Comparison of ENCODE assay signal across 18 mouse cellular contexts in the genomic region with DNA sequence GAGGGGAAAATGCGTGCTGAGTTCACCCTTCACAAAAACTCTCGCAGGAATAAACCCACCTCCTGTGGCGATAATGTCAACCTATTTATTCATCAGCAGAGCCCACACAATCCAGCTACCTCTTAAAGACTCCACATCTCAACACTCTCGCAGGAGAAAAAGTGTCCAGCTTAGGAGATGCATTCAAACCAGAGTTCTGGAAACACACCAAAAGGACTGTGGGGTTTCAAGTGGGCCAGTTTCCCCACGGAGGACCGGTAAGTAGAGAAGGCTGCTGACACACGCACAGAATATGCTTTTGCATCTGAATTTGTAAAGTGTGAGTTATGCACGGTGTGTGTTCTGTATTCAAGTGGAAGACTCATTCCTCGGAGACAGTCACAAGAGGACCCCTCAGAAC.
DNase-seq lines count a peak whose midpoint lies in the region; ATAC-seq and TF ChIP-seq lines count a peak whose summit lies in the region.
"Had no signal": no experiment of that assay in that cellular context is flagged by ENCODE, and none has a peak within 500 bp of the region (broad histone marks: within the 10 kb centered on the region; RNA-seq: fewer than 3 reads in every experiment).

No protein-coding gene starts in this region.

- H3K4me3 ChIP-seq in forebrain, embryonic 14.5 days (ENCODE audit: low read depth, low read length), result no peak overlapping the region
- H3K4me3 ChIP-seq in forebrain, embryonic 10.5 days, result no peak overlapping the region
- no peak overlapping the region for H3K4me3 ChIP-seq in midbrain, embryonic 13.5 days (replicated peaks)
- H3K4me3 ChIP-seq in midbrain, embryonic 11.5 days (ENCODE audit: low read depth, low read length), result no peak overlapping the region
- H3K4me3 ChIP-seq: embryonic facial prominence, embryonic 12.5 days; forebrain, embryonic 12.5 days; heart, embryonic 10.5 days; hindbrain, embryonic 13.5 days had no signal

- ATAC-seq in forebrain, embryonic 14.5 days, result no peak
- peak; percentile 58; the same call in 1 of the 2 replicates for ATAC-seq in midbrain, embryonic 13.5 days
- ATAC-seq in midbrain, embryonic 11.5 days (ENCODE audit: low FRiP score), result no peak
- ATAC-seq: hindbrain, postnatal 0 days had no signal

- no peaks in the 10 kb centered on the region for H3K4me1 ChIP-seq in forebrain, embryonic 14.5 days (ENCODE audit: control insufficient read depth, insufficient read depth, low read length)
- H3K4me1 ChIP-seq in forebrain, embryonic 10.5 days, result no peaks in the 10 kb centered on the region
- H3K4me1 ChIP-seq in midbrain, embryonic 13.5 days (replicated peaks), result peaks cover 6% of the 10 kb centered on the region; the same call in 1 of the 2 replicates
- no peaks in the 10 kb centered on the region for H3K4me1 ChIP-seq in midbrain, embryonic 11.5 days (ENCODE audit: control insufficient read depth, insufficient read depth, low read length)
- H3K4me1 ChIP-seq: embryonic facial prominence, embryonic 12.5 days; forebrain, embryonic 12.5 days; heart, embryonic 10.5 days; hindbrain, embryonic 13.5 days had no signal

- WGBS in forebrain, embryonic 14.5 days, result 68% methylated on average over 9 of the region's 9 CpGs
- 85% methylated on average over 9 of the region's 9 CpGs for WGBS in forebrain, embryonic 10.5 days
- 69% methylated on average over 9 of the region's 9 CpGs for WGBS in midbrain, embryonic 13.5 days
- WGBS in midbrain, embryonic 11.5 days, result 79% methylated on average over 9 of the region's 9 CpGs

- TF ChIP-seq POLR2A in brain, embryonic 14.5 days (IDR thresholded peaks at IDR 0.05; ENCODE audit: borderline replicate concordance, extremely low read depth, insufficient read depth, insufficient read length, poor library complexity, severe bottlenecking), result no peak

- H3K27me3 ChIP-seq in forebrain, embryonic 14.5 days (replicated peaks; ENCODE audit: control insufficient read depth, insufficient read depth, low read length), result no peaks in the 10 kb centered on the region
- H3K27me3 ChIP-seq in forebrain, embryonic 10.5 days (ENCODE audit: poor library complexity, severe bottlenecking), result no peaks in the 10 kb centered on the region
- no peaks in the 10 kb centered on the region for H3K27me3 ChIP-seq in midbrain, embryonic 13.5 days
- H3K27me3 ChIP-seq in midbrain, embryonic 11.5 days (ENCODE audit: control insufficient read depth, insufficient read depth, low read length), result no peaks in the 10 kb centered on the region; the same call in 1 of the 2 replicates
- H3K27me3 ChIP-seq: embryonic facial prominence, embryonic 12.5 days; forebrain, embryonic 12.5 days; hindbrain, embryonic 13.5 days had no signal

- peak; percentile 25 for DNase-seq in forebrain, embryonic 14.5 days (ENCODE audit: low spot score)
- no peak for DNase-seq in forebrain, embryonic 10.5 days (ENCODE audit: extremely low spot score, low spot score)
- no peak for DNase-seq in midbrain, embryonic 11.5 days (ENCODE audit: low spot score, missing footprints)
- peak; percentile 58 for DNase-seq in brain, embryonic 14.5 days (ENCODE audit: low read depth)
- DNase-seq in cerebellum, adult 18-20 months, result no peak
- no peak for DNase-seq in cerebellum, postnatal 14 days
- DNase-seq: adrenal gland, postnatal 10 days; cerebellum, adult 2 months; cerebellum, postnatal 25 days; gastrocnemius, postnatal 36 days; heart, adult 18-20 months; heart, postnatal 10 days had no signal

- H3K9me3 ChIP-seq in forebrain, embryonic 14.5 days (replicated peaks; ENCODE audit: control insufficient read depth, low read length), result no peaks in the 10 kb centered on the region
- peaks cover 16% of the 10 kb centered on the region for H3K9me3 ChIP-seq in forebrain, embryonic 10.5 days
- 0 out of 2 replicates have a peak, but pooled peaks cover 6% of the 10 kb centered on the region for H3K9me3 ChIP-seq in midbrain, embryonic 13.5 days
- no peaks in the 10 kb centered on the region for H3K9me3 ChIP-seq in midbrain, embryonic 11.5 days (ENCODE audit: control insufficient read depth, low read length)
- H3K9me3 ChIP-seq: embryonic facial prominence, embryonic 12.5 days; heart, embryonic 10.5 days; hindbrain, embryonic 13.5 days had no signal

- no peak overlapping the region for H3K9ac ChIP-seq in forebrain, embryonic 14.5 days (ENCODE audit: low read length)
- no peak overlapping the region for H3K9ac ChIP-seq in midbrain, embryonic 13.5 days (replicated peaks)
- H3K9ac ChIP-seq in midbrain, embryonic 11.5 days (ENCODE audit: low read length), result no peak overlapping the region
- H3K9ac ChIP-seq: embryonic facial prominence, embryonic 12.5 days; forebrain, embryonic 12.5 days; hindbrain, embryonic 13.5 days had no signal

- H3K4me2 ChIP-seq in forebrain, embryonic 14.5 days (ENCODE audit: low read length), result no peak overlapping the region
- no peak overlapping the region for H3K4me2 ChIP-seq in midbrain, embryonic 13.5 days (replicated peaks)
- no peak overlapping the region for H3K4me2 ChIP-seq in midbrain, embryonic 11.5 days
- H3K4me2 ChIP-seq: embryonic facial prominence, embryonic 12.5 days; forebrain, embryonic 12.5 days; hindbrain, embryonic 13.5 days had no signal

- no peaks in the 10 kb centered on the region for H3K36me3 ChIP-seq in forebrain, embryonic 14.5 days (ENCODE audit: control insufficient read depth, insufficient read depth, low read length)
- H3K36me3 ChIP-seq in forebrain, embryonic 10.5 days (replicated peaks), result no peaks in the 10 kb centered on the region
- no peaks in the 10 kb centered on the region for H3K36me3 ChIP-seq in midbrain, embryonic 13.5 days
- no peaks in the 10 kb centered on the region for H3K36me3 ChIP-seq in midbrain, embryonic 11.5 days (ENCODE audit: control insufficient read depth, insufficient read depth, low read length)
- H3K36me3 ChIP-seq: embryonic facial prominence, embryonic 12.5 days; forebrain, embryonic 12.5 days; heart, embryonic 10.5 days; hindbrain, embryonic 13.5 days had no signal

- no peak for TF ChIP-seq CTCF in brain, embryonic 14.5 days (IDR thresholded peaks at IDR 0.05; ENCODE audit: borderline replicate concordance, extremely low read depth, insufficient read depth, insufficient read length)

- no peak overlapping the region for H3K27ac ChIP-seq in forebrain, embryonic 14.5 days (ENCODE audit: low read depth, low read length)
- H3K27ac ChIP-seq in forebrain, embryonic 10.5 days, result no peak overlapping the region
- H3K27ac ChIP-seq in midbrain, embryonic 13.5 days, result peak overlapping the region; percentile 6; the same call in 1 of the 2 replicates
- no peak overlapping the region for H3K27ac ChIP-seq in midbrain, embryonic 11.5 days (ENCODE audit: low read depth, low read length)
- H3K27ac ChIP-seq: embryonic facial prominence, embryonic 12.5 days; forebrain, embryonic 12.5 days; heart, embryonic 10.5 days; hindbrain, embryonic 13.5 days; hindbrain, postnatal 0 days had no signal

Comparison
In these comparisons a context has a peak if more than half of its experiments do, and no peak if none do; other contexts are left out.
1. DNase-seq: peak in forebrain, embryonic 14.5 days (single experiment) and brain, embryonic 14.5 days (single experiment); none in forebrain, embryonic 10.5 days (single experiment), midbrain, embryonic 11.5 days (single experiment), cerebellum, adult 18-20 months (0 of 2) and cerebellum, postnatal 14 days (0 of 2).